ENCODE assay signal across 14 mouse cellular contexts in the genomic region with DNA sequence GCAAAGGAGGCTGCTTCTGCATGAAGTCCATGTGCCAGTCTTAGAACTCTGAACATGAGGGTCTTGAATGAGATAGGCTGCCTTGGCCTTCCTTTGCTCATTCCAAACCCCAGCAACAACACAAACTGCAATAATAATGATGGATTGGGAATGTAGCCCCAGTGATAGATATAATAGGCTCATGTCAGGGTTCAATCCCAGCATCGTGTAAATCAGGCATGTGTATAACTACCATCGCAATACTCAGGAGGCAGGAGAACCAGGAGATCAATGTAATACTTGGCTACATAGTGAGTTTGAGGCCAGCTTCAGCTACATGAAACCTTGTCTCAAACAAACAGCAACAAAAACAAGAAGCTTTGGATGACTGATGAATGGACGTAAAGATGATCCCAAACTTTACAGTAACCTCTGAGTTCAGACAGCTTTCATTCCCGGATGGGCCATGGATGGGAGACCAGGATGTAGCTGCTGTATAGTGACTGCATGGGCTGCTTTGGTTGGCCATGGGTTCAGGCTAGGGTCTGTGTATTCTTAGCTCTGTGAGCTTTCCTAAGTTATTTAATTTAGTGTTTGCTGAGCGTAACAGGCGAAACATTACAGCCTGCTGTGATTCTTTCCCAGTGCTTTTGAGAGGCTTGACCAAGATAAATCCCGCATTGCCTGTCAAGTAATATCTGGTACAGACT.
"Had no signal": no experiment of that assay in that cellular context is flagged by ENCODE, and none has a peak within 500 bp of the region (broad histone marks: within the 10 kb centered on the region; RNA-seq: fewer than 3 reads in every experiment).

No protein-coding gene starts in this region.

- DNase-seq: lung, adult 18-20 months; lung, embryonic 14.5 days; lung, postnatal 10 days; lung, postnatal 4 days; right cerebral cortex, postnatal 14 days; thymus, adult 2 months; thymus, postnatal 25 days; thymus, postnatal 4 days had no signal

- H3K36me3 ChIP-seq: midbrain, embryonic 13.5 days; midbrain, embryonic 15.5 days; neural tube, embryonic 12.5 days; stomach, embryonic 15.5 days had no signal

- H3K4me2 ChIP-seq: lung, embryonic 14.5 days; midbrain, embryonic 11.5 days; midbrain, embryonic 13.5 days; midbrain, embryonic 15.5 days; neural tube, embryonic 12.5 days; stomach, embryonic 15.5 days had no signal

- H3K9ac ChIP-seq: lung, embryonic 14.5 days; midbrain, embryonic 13.5 days; midbrain, embryonic 15.5 days; neural tube, embryonic 12.5 days; stomach, embryonic 15.5 days had no signal

- H3K27me3 ChIP-seq: stomach, embryonic 15.5 days had no signal

- H3K4me3 ChIP-seq: midbrain, embryonic 13.5 days; midbrain, embryonic 15.5 days; neural tube, embryonic 12.5 days; stomach, embryonic 15.5 days had no signal

- H3K9me3 ChIP-seq: midbrain, embryonic 13.5 days; midbrain, embryonic 15.5 days; neural tube, embryonic 12.5 days; stomach, embryonic 15.5 days had no signal

- ATAC-seq: midbrain, embryonic 13.5 days; midbrain, embryonic 15.5 days had no signal

- H3K27ac ChIP-seq: midbrain, embryonic 13.5 days; midbrain, embryonic 15.5 days; neural tube, embryonic 12.5 days; stomach, embryonic 15.5 days; stomach, postnatal 0 days had no signal
